Mouse (Mus musculus) neural tube, embryonic 14.5 days (tissue): ENCODE data around the gene Gm47969. TPM values are rescaled to one million over a fixed set of nuclear protein-coding genes. Genes with fewer than 3 reads are reported as not detected.
"Not testable (repeated sequence)": the region's sequence is repeated elsewhere in the genome, so short reads cannot be mapped to it uniquely, and the experiment has no call there.

Experiments used
- ATAC-seq: fragments of 200-750 bp; cut with Nextera tagmentation; 2 replicates; pipeline ENCODE4 v1.8.0; 2017; ENCODE audit warnings: low read depth, mild to moderate bottlenecking, moderate TSS enrichment, moderate library complexity
- H3K27ac ChIP-seq: fragments of 300-500 bp; sonication (generic); 2 replicates; pipeline ENCODE4 v1.5.1; 2014; ENCODE audit warnings: low read depth, mild to moderate bottlenecking, control low read depth, low read length, moderate library complexity, mixed read lengths
- H3K27me3 ChIP-seq: fragments of 300-500 bp; sonication (generic); 2 replicates; pipeline ENCODE4 v1.6.1; 2014; ENCODE audit warnings: low read length; ENCODE audit not compliant: control insufficient read depth, insufficient read depth
- H3K36me3 ChIP-seq: fragments of 300-500 bp; sonication (generic); 2 replicates; pipeline ENCODE4 v1.6.1; 2014; ENCODE audit warnings: low read length, mixed read lengths; ENCODE audit not compliant: control insufficient read depth, insufficient read depth
- H3K4me1 ChIP-seq: fragments of 300-500 bp; sonication (generic); 2 replicates; pipeline ENCODE4 v1.6.1; 2014; ENCODE audit warnings: low read length; ENCODE audit not compliant: control insufficient read depth, insufficient read depth
- H3K4me2 ChIP-seq: fragments of 300-500 bp; sonication (generic); 2 replicates; pipeline ENCODE4 v1.6.1; 2014; ENCODE audit warnings: mild to moderate bottlenecking, low read depth, low read length, control low read depth
- H3K4me3 ChIP-seq: fragments of 300-500 bp; sonication (generic); 2 replicates; pipeline ENCODE4 v1.5.1; 2014; ENCODE audit warnings: low read depth, low read length, control low read depth, mixed read lengths
- H3K9ac ChIP-seq: fragments of 300-500 bp; sonication (generic); replicated peaks from 2 replicates; pipeline ENCODE4 v1.6.1; 2014; ENCODE audit warnings: low read depth, mild to moderate bottlenecking, control low read depth, low read length, mixed read lengths
- H3K9me3 ChIP-seq: fragments of 300-500 bp; sonication (generic); 2 replicates; pipeline ENCODE4 v1.6.1; 2016; ENCODE audit warnings: low read length; ENCODE audit not compliant: control insufficient read depth
- WGBS: fragments of 180-500 bp; shearing (Covaris S2); extraction: QIAGEN DNeasy Blood & Tissue Kit; methylation state at CpG from one replicate; pipeline ENCODE4 v1.1.7; 2014; 5-methylcytosine and 5-hydroxymethylcytosine counted together
- polyA plus RNA-seq: library from polyadenylated mRNA; unstranded; fragments of >200 nt; fragmentation: Nextera tagmentation; extraction: Ambion mirVana; gene quantifications from 2 replicates; pipeline ENCODE4 v1.2.1, GENCODE M21; 2014

Gm47969 gene
- not detected in 2 replicates for polyA plus RNA-seq

DNA sequence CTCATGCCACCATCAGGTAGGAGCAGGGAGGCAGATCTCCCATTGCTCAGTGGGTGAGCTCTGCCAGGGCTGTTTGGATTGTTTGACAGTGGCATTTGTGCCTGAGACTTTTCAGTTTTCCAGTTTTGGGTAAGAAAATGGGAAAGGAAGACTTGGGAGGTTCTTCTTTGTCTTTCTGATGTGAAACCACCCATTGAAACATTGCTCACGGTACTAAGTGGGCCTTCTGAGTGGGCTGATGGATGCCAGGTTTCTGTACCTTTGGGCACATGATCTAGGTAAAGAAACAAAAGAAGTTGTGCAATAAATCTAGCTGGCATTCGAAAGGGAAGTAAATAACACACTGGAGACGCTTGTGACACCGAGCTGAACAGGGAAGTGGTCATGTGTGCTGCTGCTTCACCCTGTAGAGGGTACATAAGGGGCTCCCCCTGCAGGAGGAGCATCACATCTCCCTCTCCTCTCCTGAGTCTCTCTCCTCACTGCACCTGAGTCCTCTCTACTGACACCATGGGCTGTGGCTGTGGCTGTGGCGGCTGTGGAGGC lies at the start of gene Gm47969:
TSS of gene Gm47969 (plus strand) at position 51 of the 546 bp plus-strand sequence.
- Histone ChIP-seq H3K27ac (no peak within 1 kb of the TSS), H3K27me3 (no peaks in the 10 kb centered on the region), H3K9me3 (no peaks in the 10 kb centered on the region), H3K36me3 (no peaks in the 10 kb centered on the region), H3K4me1 (no peaks in the 10 kb centered on the region), H3K4me3 (no peak within 1 kb of the TSS), H3K9ac (no peak within 1 kb of the TSS), H3K4me2 (no peak within 1 kb of the TSS)
- ATAC-seq = no peak
- 81% methylated on average over 5 of the region's 5 CpGs for WGBS

DNA sequence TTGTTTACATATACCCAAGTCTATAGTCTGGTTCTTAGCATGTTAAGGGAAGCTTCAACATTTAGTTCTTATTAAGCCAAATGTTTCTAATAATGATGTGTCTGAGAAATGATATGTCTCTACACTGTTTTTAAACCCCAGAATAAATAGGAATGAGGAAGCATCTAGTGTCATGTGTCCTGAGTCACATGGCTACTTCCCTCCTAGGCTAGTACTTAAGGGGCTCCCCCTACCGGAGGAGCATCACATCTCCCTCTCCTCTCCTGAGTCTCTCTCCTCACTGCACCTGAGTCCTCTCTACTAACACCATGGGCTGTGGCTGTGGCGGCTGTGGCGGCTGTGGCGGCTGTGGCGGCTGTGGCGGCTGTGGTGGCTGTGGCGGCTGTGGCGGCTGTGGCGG lies 44.4 kb upstream of the Gm47969 start, which contains the start of gene Gm47959:
TSS of gene Gm47959 (plus strand) at position 243 of the 400 bp plus-strand sequence.
- ATAC-seq, H3K36me3 ChIP-seq, H3K4me2 ChIP-seq, H3K27me3 ChIP-seq, H3K4me1 ChIP-seq, H3K9ac ChIP-seq, H3K27ac ChIP-seq, H3K4me3 ChIP-seq, H3K9me3 ChIP-seq: not testable (repeated sequence)
- WGBS = 96% methylated on average over 5 of the region's 9 CpGs

DNA sequence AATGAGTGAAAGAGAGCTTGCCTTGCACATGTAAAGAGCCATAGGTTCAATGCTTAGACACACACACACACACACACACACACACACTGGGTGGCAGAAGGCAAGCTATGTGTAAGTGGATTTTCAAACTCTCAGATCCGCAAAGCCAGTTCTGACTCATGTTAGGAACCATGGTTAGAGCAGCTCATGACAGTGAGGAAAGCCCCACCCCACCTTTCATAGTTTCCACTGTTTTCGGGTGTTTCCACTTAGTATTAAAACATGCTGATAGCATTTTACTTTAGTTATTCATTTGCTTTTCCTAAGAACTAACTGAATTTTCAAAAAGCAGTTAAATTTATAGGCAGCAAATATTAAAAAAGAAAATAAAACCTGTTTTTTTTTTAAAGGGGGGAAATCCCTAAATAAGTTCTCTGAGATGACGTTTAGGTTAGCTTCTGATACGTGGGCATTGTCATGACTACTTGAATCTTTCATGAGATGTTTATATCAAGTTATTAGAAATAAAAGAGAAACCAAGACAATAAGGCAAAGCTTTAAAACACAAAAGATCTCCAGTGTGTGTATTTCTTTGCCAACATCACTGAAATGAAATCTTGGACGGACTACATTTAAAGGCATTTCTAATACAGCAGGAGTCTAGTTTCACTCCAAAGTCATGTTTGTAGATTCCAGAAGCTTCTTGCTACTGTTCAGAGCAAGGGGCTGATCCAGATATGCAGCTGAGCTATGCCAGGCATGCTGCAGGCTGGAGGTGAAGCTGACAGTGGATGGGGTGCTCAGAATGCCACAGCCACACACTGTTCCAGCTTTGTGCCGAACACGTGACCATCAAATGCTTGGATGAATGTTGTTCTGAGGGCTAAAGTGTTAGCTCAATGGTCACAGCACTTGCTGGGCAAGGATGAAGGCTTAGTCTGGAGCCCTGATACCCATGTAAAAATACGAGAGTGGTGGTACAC lies 38.2 kb upstream of the Gm47969 start:
- Histone ChIP-seq H3K4me3 (no peak overlapping the region), H3K9me3 (no peaks in the 10 kb centered on the region), H3K4me1 (no peaks in the 10 kb centered on the region), H3K36me3 (no peaks in the 10 kb centered on the region), H3K27ac (no peak overlapping the region), H3K27me3 (no peaks in the 10 kb centered on the region), H3K4me2 (no peak overlapping the region), H3K9ac (no peak overlapping the region)
- 90% methylated on average over 8 of the region's 8 CpGs for WGBS
- no peak for ATAC-seq

DNA sequence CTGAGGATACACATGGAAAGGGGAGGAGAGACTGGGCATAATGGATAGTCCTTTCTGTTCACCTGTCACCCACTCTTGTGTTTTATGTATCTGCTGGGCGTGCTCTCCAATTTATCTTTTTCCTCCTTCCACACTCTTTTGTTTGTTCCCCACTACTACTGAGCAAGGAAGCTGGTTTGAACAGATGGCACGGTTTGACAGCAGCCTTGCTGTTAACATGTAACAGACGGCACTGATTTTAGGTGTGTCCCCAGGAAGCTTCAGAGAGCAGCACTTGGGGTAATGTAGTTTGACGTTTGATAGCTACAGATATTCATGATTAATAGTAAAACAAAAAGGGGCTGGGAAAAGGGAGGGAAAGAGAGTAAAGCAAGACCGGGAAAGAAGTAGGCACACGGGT lies 37.3 kb upstream of the Gm47969 start:
- no peak overlapping the region for H3K4me2 ChIP-seq
- no peaks in the 10 kb centered on the region for H3K4me1 ChIP-seq
- no peak overlapping the region for H3K4me3 ChIP-seq
- H3K36me3 ChIP-seq = no peaks in the 10 kb centered on the region
- no peaks in the 10 kb centered on the region for H3K27me3 ChIP-seq
- ATAC-seq = no peak
- no peaks in the 10 kb centered on the region for H3K9me3 ChIP-seq
- 60% methylated on average over 6 of the region's 6 CpGs for WGBS
- H3K9ac ChIP-seq = no peak overlapping the region
- no peak overlapping the region for H3K27ac ChIP-seq

DNA sequence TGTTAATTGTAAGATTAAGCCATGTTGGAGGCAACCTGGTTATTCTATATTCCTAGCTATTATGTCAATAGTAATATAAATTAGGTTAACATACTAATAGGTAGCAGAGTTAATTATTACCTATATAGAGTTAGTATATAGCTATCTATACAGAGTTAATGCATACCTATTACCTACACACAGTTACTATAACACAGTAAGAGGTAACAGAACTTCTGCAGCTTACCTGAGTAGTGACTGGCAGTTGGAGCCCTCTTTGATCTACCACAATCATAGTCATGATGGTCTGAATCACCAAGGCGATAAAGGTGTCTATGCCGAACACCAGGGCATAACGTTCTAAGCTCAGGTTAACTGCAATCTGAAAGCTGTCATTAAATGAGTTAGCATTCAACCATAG lies 30.3 kb upstream of the Gm47969 start:
- no peak for ATAC-seq
- no peaks in the 10 kb centered on the region for H3K27me3 ChIP-seq
- H3K4me1 ChIP-seq = no peaks in the 10 kb centered on the region
- no peaks in the 10 kb centered on the region for H3K9me3 ChIP-seq
- no peak overlapping the region for H3K9ac ChIP-seq
- 95% methylated on average over 3 of the region's 3 CpGs for WGBS
- no peak overlapping the region for H3K4me2 ChIP-seq
- H3K36me3 ChIP-seq = no peaks in the 10 kb centered on the region
- H3K4me3 ChIP-seq = no peak overlapping the region
- H3K27ac ChIP-seq = no peak overlapping the region

DNA sequence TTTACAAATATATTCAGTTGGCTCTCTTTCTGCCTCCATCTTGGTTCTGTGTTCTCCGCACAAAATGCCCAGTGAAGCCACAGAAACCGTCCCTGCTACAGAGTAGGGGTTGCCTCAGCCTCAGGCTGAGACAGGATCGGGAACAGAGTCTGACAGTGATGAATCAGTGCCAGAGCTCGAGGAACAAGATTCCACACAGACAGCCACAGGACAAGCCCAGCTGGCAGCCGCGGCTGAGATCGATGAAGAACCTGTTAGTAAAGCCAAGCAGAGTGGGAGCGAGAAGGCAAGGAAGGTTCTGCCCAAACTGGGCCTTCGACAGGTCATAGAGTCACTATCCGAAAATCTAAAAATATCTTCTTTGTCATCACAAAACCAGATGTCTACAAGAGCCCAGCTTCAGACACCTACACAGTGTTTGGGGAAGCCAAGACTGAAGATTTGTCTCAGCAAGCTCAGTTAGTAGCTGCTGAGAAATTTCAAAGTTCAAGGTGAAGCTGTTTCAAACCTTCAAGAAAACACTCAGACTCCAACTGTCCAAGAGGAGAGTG lies 29.3 kb upstream of the Gm47969 start:
- WGBS = 89% methylated on average over 10 of the region's 10 CpGs
- Histone ChIP-seq H3K27ac (no peak overlapping the region), H3K4me3 (no peak overlapping the region), H3K4me1 (no peaks in the 10 kb centered on the region), H3K27me3 (no peaks in the 10 kb centered on the region), H3K36me3 (no peaks in the 10 kb centered on the region), H3K9me3 (no peaks in the 10 kb centered on the region), H3K9ac (no peak overlapping the region), H3K4me2 (no peak overlapping the region)
- ATAC-seq = no peak

DNA sequence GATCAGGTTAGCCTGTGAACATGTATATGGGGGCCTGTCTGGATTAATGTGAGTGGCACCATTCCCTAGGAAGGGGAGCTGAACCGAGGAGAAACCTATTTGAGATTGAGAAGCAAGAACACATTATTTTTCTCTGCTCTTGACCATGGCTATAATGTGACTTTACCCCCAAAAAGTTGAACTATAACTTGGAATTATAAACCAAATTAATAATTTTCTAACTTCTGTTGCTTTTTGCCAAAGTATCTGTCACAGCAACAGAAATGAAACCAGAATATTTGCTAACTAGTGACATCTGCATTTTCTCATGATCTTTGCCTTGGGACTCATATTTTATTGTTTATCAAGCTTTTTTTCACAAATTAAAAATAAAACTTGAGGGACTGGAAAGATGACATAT lies 28.2 kb upstream of the Gm47969 start:
- Histone ChIP-seq H3K9ac (no peak overlapping the region), H3K27me3 (no peaks in the 10 kb centered on the region), H3K27ac (no peak overlapping the region), H3K4me2 (no peak overlapping the region), H3K36me3 (no peaks in the 10 kb centered on the region), H3K4me1 (no peaks in the 10 kb centered on the region), H3K9me3 (no peaks in the 10 kb centered on the region), H3K4me3 (no peak overlapping the region)
- ATAC-seq = no peak
- 77% methylated on average over 1 of the region's 1 CpGs for WGBS

DNA sequence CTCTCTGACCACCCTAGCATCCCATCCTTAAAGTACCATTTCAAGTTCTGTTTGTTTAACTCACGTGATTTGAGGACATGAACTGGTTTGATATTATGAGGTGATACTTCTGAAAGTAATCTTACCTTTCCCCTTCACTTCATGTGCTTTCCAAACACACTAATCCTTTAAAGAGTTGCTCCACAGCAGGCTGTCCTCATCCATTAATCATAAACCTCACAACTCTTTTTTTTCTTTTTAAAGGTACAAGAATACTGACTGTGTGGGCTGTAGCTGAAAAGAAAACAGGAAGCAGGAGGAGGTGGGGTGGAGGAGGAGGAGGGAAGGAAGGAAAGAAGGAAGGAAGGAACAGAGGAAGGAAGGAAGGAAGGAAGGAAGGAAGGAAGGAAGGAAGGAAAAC lies 12.8 kb upstream of the Gm47969 start:
- Histone ChIP-seq H3K27me3 (no peaks in the 10 kb centered on the region), H3K27ac (no peak overlapping the region), H3K9ac (no peak overlapping the region), H3K4me3 (no peak overlapping the region), H3K4me2 (no peak overlapping the region), H3K4me1 (no peaks in the 10 kb centered on the region), H3K36me3 (no peaks in the 10 kb centered on the region), H3K9me3 (no peaks in the 10 kb centered on the region)
- 61% methylated on average over 1 of the region's 1 CpGs for WGBS
- no peak for ATAC-seq

DNA sequence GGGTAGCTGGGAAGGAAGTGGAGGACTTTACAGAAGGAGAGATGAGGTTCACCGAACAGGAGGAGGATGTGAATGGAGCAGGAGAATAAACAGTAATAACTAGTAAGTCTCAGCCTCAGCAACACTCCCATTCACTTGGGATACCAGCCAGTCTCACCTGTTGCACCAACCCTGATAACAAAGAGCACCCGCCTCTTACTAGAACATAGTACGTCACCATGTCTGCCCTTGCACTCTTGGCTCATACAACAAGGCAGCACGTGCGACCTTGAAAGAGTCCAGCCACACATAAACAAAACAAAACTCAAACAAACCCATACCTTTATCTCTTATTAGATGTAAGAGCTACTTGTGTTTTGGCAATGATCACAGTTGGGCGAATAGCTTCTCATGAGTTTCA lies 12.2 kb upstream of the Gm47969 start:
- ATAC-seq = no peak

More for the DNA sequence above, 12.2 kb upstream of the Gm47969 start:
- no peaks in the 10 kb centered on the region for H3K9me3 ChIP-seq
- 89% methylated on average over 6 of the region's 6 CpGs for WGBS
- H3K36me3 ChIP-seq = no peaks in the 10 kb centered on the region
- 0 out of 2 replicates have a peak, but pooled peaks cover under 1% of the 10 kb centered on the region for H3K4me1 ChIP-seq
- H3K9ac ChIP-seq = no peak overlapping the region
- no peak overlapping the region for H3K4me3 ChIP-seq
- H3K4me2 ChIP-seq = no peak overlapping the region
- H3K27ac ChIP-seq = no peak overlapping the region
- H3K27me3 ChIP-seq = no peaks in the 10 kb centered on the region
